Mouse (Mus musculus) thymus, postnatal 0 days (tissue): ENCODE results near the gene Mettl7a2. TPM values are rescaled to one million over a fixed set of nuclear protein-coding genes. Genes with fewer than 3 reads are reported as not detected.

Source experiments
- DNase-seq: peaks from one replicate; pipeline ENCODE4 v3.0.0-alpha.2; 2015; ENCODE audit warnings: low spot score
- polyA plus RNA-seq: library from polyadenylated mRNA; unstranded; fragments of >200 nt; fragmentation: Nextera tagmentation; extraction: Ambion mirVana; gene quantifications from 2 replicates; pipeline ENCODE4 v1.2.1, GENCODE M21; 2015

Mettl7a2 gene
- polyA plus RNA-seq, 1 experiment from 2014 or later = not detected

DNA sequence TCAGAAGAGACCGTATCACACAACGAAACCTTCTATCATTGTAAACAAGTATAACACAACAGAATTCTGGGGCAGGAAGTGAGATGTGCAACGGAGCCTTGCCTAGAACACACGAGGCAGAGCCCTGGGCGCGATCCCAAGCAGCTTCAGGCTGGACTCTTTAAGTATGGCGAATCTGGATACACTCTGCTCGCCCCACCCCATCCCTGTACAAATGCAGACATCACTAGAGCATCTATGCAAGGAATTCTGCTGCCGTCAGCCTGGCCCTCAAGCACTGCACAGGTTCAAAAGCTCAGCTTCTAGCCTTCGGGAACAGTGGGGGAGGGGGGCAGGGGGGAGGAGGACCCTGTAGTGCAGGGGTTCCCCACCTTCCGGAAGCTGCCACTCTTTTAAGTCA, 40.0 kb downstream of the Mettl7a2 start:
- no peak for DNase-seq

DNA sequence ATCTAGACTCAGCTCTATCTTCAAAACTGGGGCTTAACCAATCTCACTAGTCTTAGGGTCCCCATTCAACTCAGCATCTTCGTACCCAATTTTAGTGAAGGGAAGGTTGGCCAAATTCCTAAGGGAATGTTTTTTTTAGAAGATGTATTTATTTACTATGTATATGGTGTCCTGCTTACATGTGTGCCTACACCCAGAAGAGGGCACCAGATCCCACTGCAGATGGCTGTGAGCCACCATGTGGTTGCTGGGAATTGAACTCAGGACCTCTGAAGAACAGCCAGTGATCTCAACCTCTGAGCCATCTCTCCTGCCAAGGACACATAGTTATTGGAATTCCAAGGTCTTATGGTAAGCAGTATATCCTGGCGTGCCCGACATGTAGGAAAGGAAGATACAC, 42.6 kb downstream of the Mettl7a2 start:
- no peak for DNase-seq

DNA sequence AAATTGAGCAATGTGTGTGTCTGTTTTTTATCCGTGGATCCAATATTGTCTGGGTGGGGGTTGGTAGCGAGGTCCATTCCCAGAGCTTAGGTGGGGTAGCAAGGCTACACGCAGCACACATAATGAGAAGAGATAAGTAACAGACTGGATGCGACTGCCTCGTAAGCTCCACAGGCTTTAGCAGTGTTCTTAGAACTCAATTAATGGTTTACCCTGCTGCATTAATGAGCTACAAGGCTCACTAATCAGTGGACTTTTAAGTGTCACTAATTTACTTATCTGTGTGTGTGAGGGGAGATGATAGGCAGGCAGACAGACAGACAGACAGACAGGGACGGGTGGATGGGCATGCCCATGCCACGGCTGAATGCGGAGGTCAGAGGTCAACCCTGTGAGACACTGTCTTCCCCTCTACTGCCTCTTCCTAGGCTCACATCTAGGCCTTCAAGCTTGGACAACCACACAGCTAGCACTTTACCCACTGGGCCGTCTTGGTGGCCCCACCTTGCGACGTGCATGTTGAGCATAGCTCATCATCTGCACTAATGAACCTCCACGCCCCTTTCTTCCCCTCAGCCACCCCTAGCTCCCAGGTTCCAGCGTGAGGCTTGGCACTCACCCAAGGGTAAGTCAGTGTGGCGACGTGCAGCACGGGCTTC, 47.7 kb downstream of the Mettl7a2 start:
- DNase-seq = no peak

DNA sequence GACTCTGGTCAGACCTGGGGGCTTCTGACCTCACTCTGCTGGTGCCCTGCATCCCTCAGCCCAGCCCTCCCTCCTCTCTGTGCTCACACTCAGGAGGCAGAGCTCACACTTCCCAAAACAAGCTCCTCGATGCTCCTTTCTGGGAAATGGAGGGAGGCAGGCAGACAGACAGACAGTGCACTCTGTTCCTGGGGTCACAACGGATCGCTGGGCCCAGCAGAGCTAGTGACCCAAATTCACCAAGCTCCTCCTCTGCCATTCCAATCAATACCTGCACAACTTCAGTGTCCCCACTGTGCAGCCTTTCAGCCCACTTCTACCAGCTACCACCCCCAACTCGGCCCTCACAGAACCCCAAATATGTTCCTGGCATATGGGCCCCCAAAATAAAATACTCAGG, 48.8 kb downstream of the Mettl7a2 start:
- DNase-seq = no peak

DNA sequence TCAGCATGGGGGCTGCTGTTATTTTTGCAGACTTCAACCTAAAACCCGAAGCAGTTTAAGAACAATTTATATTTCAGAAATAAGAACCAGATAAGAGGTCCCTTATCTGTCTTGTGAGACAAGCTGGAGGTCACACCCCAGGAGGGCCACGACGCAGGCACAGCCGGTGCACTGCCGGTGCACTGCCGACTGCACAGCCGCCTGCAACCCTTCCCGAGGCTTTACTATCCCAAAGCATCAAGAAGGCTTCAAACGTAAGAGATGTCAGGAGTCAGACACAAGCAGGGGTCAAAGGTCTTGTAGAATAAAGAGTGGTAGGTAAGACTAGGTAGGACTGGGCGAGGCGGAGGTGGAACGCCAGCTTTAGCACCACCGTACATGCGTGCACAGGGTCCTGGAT, 49.3 kb downstream of the Mettl7a2 start:
- no peak for DNase-seq

DNA sequence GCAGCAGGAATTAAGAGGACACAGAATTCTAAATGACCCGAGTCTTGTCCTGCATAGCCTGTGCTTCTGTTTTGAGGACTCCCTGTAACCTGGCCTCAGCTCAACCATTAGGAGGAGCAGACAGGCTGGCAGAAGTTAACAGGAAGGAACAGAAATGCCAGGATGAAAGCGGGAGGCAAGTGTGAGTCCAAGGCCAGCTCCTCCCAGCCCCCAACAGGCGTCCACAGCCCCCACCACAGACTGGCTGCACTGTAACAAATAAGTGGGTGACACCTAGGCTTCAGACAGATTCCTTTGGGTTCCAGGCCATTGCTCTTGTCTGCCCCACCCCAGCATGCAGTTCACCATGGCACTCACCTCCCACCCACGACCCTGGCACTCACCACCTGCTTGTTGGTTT, 49.8 kb downstream of the Mettl7a2 start:
- DNase-seq = no peak

DNA sequence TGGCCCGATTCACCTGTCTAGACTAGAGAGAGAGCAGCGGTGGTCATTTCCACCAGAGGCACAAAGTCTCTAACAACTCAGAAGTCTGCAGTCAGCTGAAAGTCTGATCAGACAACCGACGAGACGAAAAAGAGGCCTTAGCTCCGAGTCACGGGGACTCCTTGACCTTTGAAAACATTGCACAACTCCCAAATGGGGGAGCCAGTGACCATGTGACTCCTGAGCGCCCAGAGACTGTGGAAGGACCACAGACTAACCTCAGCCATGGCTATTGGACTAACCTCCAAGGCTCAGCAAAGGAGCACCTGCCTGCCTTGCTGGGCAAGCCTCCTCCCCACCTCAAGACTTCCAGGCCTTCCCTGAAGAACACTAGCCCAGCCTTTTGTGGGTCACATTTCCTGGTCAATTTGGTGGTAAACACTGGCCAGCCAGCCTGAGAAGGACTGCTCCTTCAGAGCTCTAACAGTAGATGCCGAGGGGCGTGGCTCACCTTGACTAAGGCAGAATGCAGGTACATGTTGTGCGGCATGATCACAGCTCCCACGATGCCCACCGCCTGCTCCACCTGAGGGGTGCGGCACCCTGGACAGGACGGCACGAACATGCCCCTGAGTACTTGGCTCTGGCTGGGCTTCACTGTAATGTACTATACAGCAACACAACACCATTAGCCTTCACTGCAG, 50.5 kb downstream of the Mettl7a2 start:
- no peak for DNase-seq

DNA sequence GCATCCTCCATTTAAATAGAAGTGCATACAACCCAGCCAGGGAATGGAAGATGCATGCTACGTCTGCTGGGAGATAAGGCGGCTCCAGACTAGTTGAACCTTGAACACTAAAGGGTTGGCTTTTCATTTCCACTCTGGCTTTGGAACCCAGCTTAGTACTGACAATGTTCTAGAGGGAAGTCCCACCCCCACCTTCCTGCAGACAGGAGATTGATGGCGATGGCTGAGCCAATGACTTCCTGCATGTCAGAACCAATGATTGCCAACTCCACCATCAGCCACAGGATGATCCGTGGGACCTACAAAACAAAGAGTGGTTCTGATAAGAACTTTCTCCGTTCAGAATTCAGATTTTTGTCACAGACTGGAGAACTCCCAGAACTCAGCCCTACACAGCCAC, 53.1 kb downstream of the Mettl7a2 start:
- no peak for DNase-seq

DNA sequence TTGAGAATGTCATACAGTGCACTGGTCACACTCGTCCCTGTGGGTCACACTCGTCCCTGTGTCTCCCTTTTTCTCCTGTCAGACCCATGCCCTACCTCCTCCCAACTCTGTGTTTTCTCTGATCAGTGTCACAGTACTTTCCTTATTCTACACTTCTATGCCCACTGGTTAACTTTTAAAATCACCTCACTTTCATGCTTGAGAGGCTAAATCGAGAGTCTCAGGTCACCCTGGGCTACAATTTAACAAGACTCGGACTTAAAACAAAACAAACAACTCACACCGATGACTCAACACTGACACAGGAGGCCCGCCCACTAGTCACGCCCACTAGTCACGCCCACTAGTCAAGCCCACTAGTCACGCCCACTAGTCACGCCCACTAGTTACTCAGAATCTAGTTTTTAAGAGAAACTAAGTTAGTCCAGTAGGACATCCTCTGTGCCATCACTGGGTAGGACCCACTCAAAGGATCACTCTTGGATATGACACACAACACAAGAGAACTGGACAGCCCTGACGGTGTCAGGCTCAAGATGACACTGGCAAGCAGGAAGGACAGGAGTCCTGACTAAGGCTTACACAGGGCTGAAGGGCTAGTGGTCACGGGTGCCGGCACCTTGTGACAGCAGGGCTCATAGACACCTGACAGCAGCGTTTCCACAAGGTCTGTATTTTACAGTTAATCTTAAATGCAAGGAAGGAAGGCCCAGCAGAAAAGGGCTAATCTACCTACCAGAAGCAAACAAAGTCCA, 58.1 kb downstream of the Mettl7a2 start:
- no peak for DNase-seq

Other genes with a start within 250 kb of the Mettl7a2 start
- gene Atf1, start 125.4 kb upstream of the Mettl7a2 start, polyA plus RNA-seq = 47.5 and 66.9 TPM in 2 replicates
- gene Tmprss12, start 72.4 kb upstream of the Mettl7a2 start, polyA plus RNA-seq = not detected in 2 replicates
- 4.4 and 6.4 TPM in 2 replicates for gene Mettl7a1, start 49.1 kb upstream of the Mettl7a2 start, polyA plus RNA-seq
- 0.13 TPM in 1 of 2 replicates, not detected in the other for gene Mettl7a3, start 18.3 kb upstream of the Mettl7a2 start, polyA plus RNA-seq
- gene Methig1, start 51 bp upstream of the Mettl7a2 start, polyA plus RNA-seq = 0.18 TPM in 1 of 2 replicates, not detected in the other
- not detected in 2 replicates for gene Higd1c, start 11.3 kb downstream of the Mettl7a2 start, polyA plus RNA-seq
- gene Gm5475, start 68.9 kb downstream of the Mettl7a2 start, polyA plus RNA-seq = 0.16 and 0.18 TPM in 2 replicates
- 23.8 and 27.3 TPM in 2 replicates for gene Slc11a2, start 71.9 kb downstream of the Mettl7a2 start, polyA plus RNA-seq
- 25.2 and 26.3 TPM in 2 replicates for gene Letmd1, start 115.8 kb downstream of the Mettl7a2 start, polyA plus RNA-seq
- gene Csrnp2, start 142.3 kb downstream of the Mettl7a2 start, polyA plus RNA-seq = 6.3 and 6.6 TPM in 2 replicates
- gene Tfcp2, start 198.8 kb downstream of the Mettl7a2 start, polyA plus RNA-seq = 7.0 and 8.4 TPM in 2 replicates
- gene Pou6f1, start 246.8 kb downstream of the Mettl7a2 start, polyA plus RNA-seq = 18.7 and 21.6 TPM in 2 replicates